Mouse (Mus musculus): ENCODE measurements around the gene Ubap2.

The Ubap2 gene

DNA sequence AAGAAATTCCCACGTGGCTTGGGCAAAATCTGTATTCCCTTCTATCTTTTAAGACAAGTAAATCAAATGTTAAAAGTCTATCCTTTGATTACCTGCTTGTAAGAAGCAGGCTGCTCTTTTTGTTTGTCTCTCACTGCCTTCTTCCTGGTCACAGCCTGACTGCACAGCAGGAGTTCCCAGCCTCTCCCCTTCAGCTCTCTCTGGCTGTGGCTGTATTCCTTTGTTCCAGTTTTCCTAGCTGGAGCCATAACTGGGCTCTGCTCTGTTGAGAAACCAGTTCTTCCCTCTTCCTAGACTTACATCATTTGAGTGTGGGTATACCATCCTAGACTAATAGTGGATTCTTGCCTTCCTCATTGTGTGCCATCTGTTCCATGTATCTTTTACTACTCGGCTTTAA, 110.0 kb downstream of the Ubap2 start:
- DNase-seq (ENCODE audit: low spot score), result no peak

DNA sequence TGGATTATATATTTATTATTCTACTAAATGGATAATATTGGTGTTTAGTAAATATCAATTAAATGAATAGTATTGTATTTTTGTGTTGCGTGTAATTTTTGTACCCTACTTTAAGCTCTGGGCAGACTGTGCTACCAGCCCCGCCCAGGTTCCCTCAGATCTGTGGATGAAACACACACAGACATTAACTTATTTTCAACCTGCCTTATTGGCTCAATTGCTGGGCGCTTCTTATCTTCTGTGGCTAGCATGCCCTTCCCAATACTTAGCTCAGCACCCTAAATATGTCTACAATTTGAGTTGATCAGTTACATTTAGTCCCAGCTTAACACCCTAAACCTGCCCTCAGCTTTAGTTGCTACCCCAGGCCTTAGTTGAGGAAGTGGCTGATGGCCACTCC, 113.7 kb downstream of the Ubap2 start:
- DNase-seq (ENCODE audit: low spot score), result no peak

DNA sequence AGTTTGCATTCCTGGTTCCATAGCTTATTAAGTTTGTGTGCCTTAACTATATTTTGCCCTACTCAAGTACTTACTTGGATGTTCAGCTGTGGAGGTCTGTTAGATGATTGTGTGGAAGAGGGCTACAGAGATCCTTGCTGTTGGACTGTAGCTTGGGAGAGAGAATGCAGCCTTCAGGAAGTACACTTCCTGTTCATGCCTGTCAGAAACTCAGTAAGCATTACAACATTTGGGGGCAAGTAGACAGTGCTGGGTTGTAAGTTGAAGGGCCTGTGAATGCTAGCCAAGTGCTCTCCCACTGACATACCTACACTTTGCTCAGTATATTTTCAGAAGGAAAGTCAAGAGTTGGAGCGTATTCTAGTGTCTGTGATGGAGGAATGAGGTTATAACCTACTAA, 116.7 kb downstream of the Ubap2 start:
- no peak for DNase-seq (ENCODE audit: low spot score)

DNA sequence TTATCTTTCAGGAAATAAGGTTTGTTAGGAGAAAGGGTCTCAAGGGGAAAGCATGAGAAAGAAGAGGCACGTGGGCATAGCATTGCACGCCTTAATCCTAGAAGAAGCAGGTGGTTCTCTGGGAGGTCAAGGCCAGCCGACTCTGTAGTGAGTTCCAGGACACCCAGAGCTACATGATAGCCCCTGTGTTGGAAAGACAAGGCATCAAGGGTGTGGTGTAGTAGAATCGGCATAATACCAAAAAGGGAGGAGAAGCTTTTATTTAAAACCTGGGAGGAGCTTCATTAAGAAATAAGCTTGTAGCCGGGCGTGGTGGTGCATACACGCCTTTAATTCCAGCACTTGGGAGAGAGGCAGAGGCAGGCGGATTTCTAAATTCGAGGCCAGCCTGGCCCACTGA, 118.0 kb downstream of the Ubap2 start:
- DNase-seq (ENCODE audit: low spot score), result no peak

DNA sequence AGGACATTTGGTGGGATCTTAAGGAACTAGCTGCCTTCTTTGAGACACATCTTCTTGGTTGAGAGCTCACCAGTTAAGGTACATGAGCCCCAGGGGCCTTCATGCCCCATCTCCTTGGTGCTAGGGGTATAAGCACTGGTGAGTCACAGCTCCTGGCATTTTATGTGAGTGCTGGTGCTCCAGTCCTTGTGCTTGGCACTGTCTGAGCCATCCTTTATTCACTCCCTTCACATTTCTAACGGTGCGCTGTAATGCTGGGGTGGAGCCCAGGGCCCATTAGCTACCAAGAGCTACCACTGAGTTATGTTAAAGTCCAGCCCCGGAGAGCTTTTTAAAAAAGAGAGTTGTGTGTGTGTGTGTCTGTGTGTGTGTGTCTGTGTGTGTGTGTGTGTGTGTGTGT, 121.8 kb downstream of the Ubap2 start:
- DNase-seq (ENCODE audit: low spot score), result no peak

DNA sequence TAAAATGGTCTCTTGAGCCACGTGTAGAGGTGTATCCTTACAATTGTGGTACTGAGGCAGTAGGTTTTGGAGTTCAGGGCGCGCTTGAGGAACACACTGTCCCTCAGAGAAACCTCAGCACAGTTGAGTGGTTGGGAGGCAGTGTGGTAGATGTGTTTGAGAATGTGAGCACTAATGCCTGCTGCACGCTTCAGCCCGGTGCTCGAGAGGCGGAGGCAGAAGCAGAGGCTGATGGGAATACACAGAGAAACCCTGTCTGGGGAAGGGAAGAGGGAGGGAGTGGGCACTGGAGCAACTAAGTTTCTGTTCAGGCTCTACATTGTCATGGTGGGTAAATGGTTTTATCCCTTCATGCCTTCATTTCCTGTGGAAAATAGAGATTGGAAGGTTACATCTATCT, 123.8 kb downstream of the Ubap2 start:
- no peak for DNase-seq (ENCODE audit: low spot score)

DNA sequence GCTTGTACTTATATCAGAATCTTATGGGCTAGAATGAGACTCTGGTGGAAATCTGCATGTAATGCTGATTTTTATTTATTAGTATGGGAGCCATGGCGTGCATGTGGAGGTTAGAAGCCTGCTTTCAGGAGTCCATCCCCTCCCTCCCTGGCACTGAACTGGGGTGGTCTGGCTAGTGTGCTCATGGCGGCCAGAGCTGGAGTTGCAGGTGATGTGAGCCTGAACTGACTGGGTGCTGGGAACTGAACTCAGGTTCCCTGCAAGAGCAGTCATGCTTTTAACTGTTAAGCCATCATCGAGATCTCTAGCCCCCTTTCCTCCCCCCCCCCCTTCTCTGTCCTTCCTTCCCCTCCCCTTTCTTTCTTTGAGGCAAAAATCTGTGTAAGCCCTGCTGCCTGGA, 125.1 kb downstream of the Ubap2 start:
- DNase-seq (ENCODE audit: low spot score), result no peak
